Mouse (Mus musculus): ENCODE measurements at regions not wholly inside any gene's neighbourhood (a gene's known extent, or its start where the extent isn't known, plus 50 kb on each side); places are given as distances from the start of the nearest gene placed in this dataset.

DNA sequence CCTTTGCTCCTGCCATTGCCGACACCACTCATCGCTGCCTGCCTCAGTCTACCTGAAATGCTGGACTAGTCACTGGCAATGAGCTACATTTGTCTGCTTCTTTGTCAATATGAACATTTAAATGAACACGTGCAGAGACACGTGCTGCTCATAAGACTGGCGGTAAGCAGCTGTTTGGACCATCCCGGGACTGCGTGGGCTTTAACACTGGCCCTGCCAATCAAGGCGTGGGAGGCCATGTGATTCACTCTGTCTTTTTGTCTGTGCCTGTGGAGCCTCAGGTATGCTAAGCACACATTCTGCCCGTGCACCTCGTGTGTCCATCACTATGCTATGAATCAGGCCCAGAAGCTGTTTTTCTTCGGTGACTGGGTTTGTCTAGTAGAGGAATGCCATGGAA is 199.9 kb downstream of the Rpap3 start:
- DNase-seq (ENCODE audit: low read depth in 1 of 2, low spot score in 2 of 2): no peak

DNA sequence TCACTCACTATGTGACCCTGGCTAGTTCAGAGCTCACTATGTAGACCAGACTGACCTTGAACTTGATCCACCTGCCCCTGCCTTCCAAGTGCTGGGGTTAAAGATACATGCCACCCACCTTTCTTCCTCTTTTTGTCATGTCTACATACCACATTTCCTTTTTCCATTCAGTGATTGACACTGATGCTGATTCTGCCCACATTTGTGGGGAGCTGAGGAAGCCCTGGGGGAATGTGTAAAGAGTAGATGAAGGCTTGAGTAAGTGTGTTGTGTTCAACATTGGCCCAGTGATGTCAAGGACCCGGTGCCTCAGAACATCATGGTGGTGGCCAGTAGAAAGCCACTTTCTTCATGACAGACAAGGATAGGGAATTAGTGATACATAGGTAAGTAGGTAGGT is 201.3 kb downstream of the Rpap3 start:
- no peak for DNase-seq (ENCODE audit: low read depth in 1 of 2, low spot score in 2 of 2)

DNA sequence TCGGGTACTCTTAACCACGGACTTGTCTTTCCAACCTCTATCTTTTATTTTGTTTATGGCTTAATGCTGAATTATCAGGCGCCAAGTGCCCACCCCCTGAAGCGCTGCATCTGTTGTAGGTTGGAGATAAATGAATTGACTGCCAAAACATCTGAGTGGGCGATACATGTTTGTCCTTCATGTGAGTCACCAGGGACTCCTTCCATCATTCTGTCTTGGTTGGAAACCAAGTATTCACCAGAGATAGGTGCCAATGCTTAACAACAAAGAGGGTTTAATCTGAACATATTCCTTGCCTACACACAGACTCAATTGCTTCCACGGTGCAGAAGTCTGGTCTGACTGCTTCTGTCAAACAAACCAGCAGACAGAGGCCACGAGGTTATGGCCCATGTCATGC is 203.6 kb downstream of the Rpap3 start:
- no peak for DNase-seq (ENCODE audit: low read depth in 1 of 2, low spot score in 2 of 2)

DNA sequence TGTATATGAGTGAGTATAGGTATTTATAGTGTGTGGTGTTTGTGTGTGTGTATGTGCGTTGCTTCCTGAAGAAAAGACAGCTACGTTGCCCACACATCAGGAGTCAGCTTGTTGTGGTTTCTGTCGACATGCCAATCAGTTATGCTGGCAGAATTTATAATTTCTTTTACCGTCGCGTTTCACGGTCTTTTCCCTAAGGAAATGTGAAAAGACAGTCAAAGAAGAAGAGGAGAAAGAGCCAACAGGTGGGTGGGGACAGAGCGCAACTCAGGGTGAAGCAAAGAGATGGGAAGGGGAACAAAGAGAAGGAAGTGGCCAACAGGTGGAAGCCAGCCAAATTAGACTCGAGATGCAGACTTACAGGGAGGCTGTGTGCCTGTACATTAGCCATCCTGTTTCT is 204.2 kb downstream of the Rpap3 start:
- no peak for DNase-seq (ENCODE audit: low read depth in 1 of 2, low spot score in 2 of 2)

DNA sequence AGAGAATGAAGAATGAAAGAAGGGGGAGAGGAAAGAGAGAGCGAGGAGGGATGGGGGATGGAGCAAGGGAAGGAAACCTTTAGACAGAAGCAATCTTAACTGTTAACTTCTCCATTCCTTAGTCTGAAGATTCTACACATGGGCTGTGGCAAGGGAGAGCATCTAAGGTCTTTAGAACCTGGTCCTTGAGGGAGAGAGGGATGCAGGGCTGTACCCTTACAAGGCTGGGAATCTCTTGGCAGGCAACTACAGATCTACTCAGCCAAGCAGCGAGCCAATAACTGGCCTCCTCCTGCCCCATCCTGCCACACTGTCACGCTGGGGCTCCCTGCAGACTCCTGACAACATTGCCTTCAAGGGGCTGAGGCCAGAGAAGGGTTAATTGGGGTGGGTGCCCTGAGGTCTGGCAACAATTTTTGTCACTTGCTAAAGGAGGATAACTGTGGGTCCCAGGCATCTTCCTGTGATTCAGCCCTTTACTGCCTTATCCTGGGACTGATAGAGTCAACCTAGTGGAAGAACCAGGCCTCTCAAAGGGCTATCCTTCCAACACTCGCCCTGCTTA is 205.7 kb downstream of the Rpap3 start:
- DNase-seq (ENCODE audit: low read depth in 1 of 2, low spot score in 2 of 2): no peak

DNA sequence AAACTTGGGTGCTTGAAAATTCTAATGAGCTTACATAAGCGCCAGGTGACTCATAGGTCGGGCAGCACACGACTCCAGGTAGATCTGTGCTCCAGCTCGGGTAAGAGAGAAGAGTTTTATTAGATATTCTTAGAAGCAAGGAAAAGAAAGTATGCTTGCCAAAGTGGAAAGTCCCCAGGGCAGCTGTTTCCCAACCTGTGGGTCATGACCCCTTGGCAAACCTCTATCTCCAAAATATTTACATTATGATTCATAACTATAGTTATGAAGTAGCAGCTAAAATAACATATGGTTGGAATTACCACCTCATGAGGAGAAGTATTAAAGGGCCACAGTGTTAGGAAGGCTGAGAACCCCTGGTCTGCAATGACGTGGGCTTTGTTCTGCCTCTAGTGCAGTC is 206.4 kb downstream of the Rpap3 start:
- DNase-seq (ENCODE audit: low read depth in 1 of 2, low spot score in 2 of 2): no peak

DNA sequence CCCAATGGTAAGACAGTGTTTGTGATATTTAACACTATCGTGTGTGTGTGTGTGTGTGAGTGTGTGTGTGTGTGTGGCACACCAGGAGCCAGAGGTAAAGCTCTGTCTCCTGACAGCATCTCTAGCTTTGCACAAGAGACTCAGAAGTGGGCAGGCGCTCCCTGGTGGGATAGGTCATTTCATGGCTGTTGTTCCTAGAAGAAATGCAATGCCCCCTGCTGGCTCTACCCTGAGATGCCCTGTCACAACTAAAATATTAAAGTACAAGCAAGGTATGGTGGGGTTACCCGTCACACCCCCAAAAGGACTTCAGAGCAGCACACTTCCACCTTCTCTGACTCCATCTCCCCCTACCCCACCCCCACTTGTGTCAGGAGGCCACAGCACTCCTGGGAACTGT is 207.2 kb downstream of the Rpap3 start:
- no peak for DNase-seq (ENCODE audit: low read depth in 1 of 2, low spot score in 2 of 2)

DNA sequence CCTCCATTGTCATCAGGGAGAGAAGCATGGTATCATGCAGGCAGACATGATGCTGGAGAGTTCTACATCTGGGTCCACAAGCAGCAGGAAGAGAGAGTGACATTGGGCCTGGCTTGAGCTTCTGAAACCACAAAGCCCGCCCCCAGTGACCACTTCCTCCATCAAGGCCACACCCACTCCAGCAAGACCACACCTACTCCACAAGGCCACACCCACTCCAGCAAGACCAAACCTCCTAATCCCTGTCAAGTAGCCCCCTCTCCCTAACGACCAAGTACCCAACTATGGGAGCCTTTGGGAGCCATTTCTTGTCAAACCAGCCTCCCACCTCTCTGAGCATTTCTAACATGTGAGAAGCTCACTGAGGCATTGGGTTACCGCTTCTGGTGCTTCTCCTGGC is 209.6 kb downstream of the Rpap3 start:
- no peak for DNase-seq (ENCODE audit: low read depth in 1 of 2, low spot score in 2 of 2)

DNA sequence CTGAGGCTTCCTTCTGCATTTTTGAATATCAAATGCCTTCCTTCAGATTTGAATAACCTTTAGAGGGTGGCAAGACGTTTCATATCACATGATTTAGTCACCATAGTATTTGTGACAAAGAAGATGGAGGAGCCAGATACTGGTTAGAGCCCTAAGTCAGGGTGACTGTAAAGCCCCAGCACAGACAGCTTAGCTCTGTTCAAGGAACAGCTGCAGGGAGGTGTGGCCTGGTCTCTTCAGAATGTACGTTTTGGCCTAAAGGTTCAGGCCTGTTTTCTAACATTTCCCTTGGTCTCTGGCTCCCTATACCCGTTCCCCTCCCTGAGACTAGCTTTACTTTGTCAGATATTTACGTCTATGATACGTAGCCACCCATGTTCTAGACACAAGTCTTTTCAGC is 212.3 kb downstream of the Rpap3 start:
- DNase-seq (ENCODE audit: low read depth in 1 of 2, low spot score in 2 of 2): no peak

DNA sequence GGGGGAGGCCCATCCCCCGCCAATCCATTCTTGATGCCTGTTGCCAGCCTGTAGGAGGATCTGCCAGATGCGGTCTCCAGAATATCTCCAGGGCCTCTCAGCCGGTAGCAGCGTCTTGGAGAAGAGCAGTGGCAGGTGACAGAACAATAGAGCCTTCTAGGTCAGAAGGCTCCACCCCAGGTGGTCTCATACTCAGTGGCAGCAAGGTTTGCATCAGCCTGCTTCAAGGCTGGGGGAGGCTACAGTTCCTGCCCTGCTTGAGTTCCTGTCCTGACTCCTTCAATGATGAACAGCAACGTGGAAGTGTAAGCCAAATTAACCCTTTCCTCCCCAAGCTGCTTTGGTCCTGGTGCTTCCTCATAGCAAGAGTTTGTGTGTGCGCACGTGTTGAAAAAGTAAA is 213.8 kb downstream of the Rpap3 start:
- DNase-seq (ENCODE audit: low read depth in 1 of 2, low spot score in 2 of 2): no peak

DNA sequence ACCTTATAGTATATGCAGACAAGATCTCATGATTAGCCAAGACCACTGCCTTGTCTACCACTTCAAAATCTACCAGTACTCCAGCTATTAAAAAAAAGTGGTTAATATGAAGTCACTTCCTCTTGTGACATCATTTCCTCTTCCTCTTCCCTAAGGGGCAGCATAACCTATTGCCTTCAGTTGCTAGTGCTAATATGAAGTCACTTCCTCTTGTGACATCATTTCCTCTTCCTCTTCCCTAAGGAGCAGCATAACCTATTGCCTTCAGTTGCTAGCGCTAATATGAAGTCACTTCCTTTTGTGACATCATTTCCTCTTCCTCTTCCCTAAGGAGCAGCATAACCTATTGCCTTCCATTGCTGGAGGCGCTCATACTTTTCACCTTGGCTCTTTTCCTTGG is 218.2 kb downstream of the Rpap3 start:
- DNase-seq (ENCODE audit: low read depth in 1 of 2, low spot score in 2 of 2): no peak

DNA sequence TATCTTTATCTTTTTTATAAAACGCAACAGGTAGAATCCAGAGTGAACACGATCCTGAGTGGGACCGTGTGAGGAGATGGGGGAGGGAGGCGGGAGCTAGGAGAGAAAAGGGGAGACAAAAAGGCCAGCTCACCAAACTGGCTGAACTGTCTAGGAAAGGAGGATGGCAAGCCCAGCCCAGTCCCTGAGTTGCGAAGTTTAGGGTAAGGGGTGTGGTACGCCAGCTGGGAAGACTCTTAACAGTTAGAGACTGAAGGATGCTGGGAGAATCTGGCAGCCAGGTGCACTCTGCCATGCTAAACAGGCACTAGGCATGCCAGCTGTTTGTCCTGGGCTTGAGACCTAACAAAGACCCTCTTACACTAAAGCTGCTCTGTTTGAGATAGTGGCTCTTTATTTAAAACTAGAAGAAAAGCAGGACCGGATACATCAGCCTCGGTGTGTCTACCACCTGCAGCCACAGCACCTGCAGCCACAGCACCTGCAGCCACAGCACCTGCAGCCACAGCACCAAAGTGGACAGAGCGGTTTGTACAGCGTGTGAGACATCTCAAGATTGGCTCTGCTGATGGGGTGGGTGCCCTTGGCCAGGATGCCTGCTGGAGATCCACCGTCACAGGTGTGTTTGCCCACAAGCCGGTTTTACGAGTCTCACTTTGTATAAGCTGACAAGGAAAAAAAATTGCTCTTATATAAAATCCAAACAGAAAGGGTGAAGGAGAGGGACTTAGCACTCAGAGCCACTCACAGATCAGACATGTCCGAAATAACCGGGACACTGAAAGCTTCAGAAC is 225.1 kb upstream of the Amigo2 start:
- no peak for DNase-seq (ENCODE audit: low read depth in 1 of 2, low spot score in 2 of 2)

DNA sequence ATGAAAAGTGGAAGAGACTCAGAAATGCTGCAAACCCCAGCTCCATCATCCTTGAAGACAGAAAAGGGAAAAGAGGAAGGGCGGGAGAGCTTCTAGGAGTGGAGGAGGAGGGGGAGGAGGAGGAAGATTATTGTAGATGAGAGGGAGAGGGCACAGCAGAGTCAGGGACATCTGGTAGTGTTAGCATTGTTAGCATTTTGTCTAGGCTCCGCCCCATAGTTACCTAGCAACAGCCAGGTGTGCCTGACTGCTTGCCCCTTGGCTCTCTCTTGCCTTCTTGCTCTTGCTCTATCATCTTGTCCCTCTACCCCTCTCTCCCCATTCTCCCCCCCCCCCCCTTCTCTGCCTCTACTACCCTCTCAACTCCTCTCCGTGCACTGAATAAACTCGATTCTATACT is 224.4 kb upstream of the Amigo2 start:
- no peak for DNase-seq (ENCODE audit: low read depth in 1 of 2, low spot score in 2 of 2)

DNA sequence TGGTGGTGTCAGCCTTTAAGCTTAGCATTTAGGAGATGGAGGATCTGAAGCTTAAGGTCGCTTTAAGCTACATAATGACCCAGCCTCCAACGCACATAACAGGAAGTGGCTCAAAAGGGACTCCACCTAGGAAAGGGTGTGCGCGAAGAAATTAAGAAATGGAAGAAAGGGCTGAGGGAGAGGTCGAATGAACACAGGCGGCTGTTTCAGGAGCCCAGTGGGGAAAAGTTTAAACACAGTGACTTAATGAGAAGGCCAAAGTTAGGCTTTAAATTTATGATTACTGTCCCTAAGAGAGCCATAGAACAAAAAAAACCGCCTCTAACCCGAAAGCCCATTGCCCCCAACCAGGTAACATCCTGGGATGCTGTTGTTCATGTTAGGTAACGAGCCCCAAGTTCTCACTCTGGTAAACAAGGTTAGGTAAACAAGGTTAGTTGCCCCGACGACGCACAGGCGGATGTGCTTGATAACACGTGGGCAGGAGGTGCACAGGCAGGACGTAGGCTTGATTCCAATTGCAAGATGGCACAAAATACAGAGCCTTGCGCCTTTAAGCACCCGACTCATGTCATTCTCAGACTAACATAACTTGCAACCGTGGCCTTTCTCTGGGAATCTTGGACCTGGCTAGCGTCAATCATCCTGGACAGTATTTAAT is 222.7 kb upstream of the Amigo2 start:
- DNase-seq (ENCODE audit: low read depth in 1 of 2, low spot score in 2 of 2): no peak

DNA sequence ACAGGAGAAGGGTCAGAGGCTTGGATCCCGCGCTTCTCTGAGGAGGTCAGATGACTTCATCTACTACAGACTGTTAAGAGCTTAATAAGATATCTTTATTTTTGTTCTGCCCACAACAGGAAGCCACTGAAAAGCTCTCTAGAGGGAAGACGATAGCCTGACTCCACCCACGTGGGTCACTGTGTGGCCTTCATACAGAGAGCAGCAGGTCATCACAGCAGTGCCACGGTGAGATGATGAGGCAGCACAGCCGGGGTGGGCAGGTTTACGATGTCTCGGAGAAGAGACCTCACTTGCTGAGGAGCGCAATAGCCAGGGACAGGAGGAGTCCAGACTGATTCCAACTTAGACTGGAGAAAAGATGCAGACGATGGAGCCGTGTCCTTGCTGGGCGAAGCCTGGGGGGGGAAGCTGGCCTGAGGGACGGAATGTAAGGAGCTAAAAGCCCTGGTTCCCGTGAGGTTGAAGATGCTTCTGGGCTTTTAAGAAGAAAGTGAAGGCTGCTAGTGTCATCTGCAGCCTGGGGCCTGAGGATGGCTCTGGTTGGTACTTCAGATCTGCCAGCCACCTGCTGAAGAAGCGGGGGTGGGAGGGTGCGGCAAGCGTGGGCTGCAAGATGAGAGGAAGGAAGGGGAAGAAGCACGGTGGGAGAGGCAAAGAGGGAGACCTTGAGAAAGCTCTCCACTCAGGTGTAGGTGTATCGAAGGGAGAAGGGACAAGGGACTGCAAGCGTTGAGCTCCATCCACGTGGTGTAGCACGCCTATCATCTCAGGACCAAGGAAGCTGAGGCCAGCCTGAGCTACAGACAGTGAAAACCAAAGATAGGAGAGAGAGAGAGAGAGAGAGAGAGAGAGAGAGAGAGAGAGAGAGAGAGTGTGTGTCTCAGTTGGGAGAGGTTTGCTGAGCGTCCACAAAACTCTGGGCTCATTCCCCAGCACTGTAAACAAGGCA is 221.9 kb upstream of the Amigo2 start:
- peak in 1 of 2 experiments; percentile 13 for DNase-seq (ENCODE audit: low read depth in 1 of 2, low spot score in 2 of 2)

DNA sequence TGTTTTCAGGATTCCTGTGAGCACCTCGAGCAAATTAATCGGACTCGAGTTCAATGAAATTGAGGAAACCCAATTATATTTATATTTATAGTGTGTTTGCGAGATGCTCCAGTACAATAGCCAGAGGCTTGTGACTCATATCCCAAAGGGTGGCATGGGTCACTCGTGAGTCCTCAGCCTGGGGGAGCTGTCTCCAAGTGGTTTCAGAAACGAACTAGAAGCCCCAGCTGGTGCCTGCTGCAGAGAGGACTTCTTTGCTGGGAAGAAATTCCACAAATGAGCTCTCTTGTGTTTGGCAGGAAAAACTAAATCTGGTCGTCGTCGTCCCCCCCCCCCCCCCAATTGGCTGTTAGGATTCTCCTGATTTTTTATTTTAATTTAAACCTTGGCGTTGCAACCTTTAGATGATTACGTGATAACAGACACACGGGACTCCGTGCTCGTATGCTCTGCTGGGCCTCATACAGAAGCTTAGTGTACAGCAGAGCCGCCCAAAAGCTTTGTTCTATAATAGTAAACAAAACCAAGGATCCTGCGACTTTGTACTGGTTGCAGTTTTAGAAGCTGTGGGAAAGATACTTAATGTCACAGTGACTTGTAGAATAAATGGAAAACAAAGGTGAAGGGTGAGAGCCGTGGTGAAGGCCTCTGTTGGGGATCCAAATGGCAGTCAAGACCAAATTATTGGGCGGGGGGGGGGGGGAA is 220.8 kb upstream of the Amigo2 start:
- DNase-seq (ENCODE audit: low read depth in 1 of 2, low spot score in 2 of 2): no peak

DNA sequence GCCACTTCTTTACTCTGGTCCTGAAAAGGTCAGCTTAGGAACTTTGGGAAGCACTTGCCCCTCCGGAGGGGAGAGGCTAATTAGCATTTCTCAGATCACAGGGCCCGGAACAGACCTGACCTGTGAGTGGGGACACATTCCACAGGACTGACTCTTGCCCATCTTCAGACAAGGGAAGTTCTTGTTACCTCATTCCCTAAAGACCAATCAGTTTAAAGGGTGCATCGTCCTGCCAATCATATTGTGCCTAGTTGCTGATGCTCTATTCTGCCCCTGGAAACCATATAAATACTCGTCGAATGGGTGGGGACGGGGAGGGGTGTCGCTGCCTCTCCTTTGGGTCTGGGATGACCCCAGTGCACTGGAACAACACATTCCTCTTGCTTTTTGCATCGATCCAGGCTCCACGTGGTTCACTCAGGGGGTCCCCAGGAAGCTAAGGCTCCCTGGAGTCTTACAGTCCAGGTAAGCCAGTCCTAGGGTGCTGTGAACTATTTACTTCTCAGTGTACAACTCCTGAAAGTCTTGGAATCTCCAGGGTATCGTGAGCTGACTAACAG is 219.9 kb upstream of the Amigo2 start:
- DNase-seq (ENCODE audit: low read depth in 1 of 2, low spot score in 2 of 2): no peak

DNA sequence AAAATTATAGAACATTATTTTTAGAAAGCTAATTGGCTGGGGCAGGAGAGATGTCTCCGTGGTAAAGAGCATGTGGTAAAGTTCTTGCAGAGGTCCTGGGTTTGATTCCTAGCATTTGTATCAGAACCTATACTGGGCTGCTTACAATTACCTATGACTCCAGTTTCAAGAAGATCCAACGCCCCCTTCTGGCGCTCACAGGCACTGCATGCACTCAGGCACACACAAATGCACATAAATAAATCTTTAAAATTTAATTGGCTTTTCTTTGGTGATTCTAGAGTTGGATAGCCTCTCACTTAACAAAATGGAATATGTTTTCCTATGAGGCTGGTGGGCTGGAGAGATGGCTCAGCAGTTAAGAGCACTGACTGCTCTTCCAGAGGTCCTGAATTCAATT is 219.0 kb upstream of the Amigo2 start:
- DNase-seq (ENCODE audit: low read depth in 1 of 2, low spot score in 2 of 2): no peak

DNA sequence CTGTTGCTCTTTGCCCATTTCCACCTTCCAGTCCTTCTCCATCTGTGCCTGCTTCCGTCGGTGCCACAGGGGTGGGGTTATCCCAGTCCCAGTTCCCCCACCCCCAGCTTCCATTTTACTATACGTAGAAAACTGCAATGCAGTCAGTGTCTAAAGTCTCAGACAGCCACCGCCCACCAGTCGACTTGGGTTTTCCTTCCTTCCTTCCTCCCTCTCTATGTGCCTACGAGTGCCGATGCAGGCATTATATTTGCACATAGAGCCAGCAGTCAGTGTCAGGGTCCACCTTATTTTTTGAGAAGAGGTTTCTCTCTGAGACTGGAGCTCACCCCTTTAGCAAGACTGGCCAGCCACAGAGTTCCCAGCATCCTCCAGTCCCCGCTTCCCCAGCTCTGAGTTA is 218.3 kb upstream of the Amigo2 start:
- DNase-seq (ENCODE audit: low read depth in 1 of 2, low spot score in 2 of 2): no peak

DNA sequence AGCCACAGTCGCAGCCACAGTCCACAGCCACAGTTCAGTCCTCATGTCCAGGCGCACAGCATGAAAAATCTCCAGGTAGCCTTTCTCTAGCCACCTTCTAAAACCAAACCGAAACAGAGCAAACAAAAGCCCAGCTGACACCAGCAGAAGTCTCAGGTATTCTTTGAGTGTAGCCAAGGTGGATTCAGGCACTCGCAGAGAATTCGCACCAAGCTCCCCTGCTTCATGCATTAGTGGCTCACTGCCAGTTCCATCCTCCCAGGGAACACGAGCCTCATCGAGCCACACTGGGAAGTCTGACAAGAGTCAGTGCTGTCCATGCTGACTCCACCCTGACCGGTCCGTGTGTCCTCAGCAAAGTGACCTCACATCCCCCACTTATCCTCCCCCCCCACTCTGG is 217.7 kb upstream of the Amigo2 start:
- DNase-seq (ENCODE audit: low read depth in 1 of 2, low spot score in 2 of 2): no peak

DNA sequence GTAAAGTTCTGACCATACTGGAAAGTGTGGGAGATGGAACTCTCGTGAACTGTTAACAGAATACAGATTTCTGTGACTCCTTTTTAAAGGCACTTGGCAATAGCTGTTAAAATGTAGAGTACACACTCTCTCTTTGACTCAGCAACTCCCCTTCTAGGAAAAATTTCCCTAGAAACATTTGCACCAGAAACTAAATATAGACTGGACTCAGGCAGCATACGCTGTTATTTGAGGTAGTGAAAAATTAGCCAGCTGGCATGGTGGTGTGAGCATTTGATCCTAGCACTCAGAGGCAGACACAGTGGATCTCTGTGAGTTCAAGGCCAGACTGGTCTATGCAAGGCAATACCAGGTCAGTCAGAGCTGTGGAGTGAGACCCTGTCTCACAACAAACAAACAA is 215.5 kb upstream of the Amigo2 start:
- no peak for DNase-seq (ENCODE audit: low read depth in 1 of 2, low spot score in 2 of 2)

Data from monocyte, adult 2 months (primary cell).